In the genomic region with DNA sequence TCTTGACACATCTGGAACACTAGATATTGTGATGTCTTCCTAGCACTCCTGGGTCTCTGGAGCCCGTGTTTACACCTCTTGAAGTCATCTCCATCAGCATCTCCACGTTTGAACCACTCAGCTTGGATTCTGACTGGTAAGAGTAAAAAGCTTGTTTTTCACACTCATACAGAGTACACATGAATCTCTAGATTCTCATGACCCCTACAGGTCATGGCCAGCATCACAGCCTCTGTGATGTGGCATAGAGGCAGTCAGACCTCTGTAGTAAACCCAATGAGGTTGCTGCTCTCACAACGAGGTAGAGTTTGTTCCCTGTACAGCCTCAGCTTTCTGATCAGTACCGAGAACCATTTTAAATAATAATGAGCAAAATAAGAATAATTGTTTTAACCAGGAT, we compare ENCODE assay signal across 12 mouse cellular contexts.
A peak's percentile ranks its signal among the peaks of the same experiment; 100 is the strongest.
DNase-seq lines count a peak whose midpoint lies in the region; ATAC-seq and TF ChIP-seq lines count a peak whose summit lies in the region.
"Had no signal": no experiment of that assay in that cellular context is flagged by ENCODE, and none has a peak within 500 bp of the region (broad histone marks: within the 10 kb centered on the region; RNA-seq: fewer than 3 reads in every experiment).

No protein-coding gene starts in this region.

- WGBS in cerebellum, adult 2 months = 48% methylated on average over 4 of the region's 4 CpGs
- WGBS in neural tube, embryonic 11.5 days = 54% methylated on average over 4 of the region's 4 CpGs
- 57% methylated on average over 4 of the region's 4 CpGs for WGBS in neural tube, embryonic 15.5 days

- H3K27ac ChIP-seq in cerebellum, adult 2 months (ENCODE audit: insufficient read depth, low read length) = no peak overlapping the region
- H3K27ac ChIP-seq in neural tube, embryonic 11.5 days (ENCODE audit: low read depth, low read length) = no peak overlapping the region
- H3K27ac ChIP-seq in neural tube, embryonic 15.5 days (replicated peaks) = no peak overlapping the region
- H3K27ac ChIP-seq: limb, embryonic 12.5 days; stomach, embryonic 15.5 days had no signal

- no peaks in the 10 kb centered on the region for H3K9me3 ChIP-seq in neural tube, embryonic 11.5 days (ENCODE audit: control insufficient read depth, low read length)
- no peaks in the 10 kb centered on the region for H3K9me3 ChIP-seq in neural tube, embryonic 15.5 days (replicated peaks)
- H3K9me3 ChIP-seq: limb, embryonic 12.5 days; stomach, embryonic 15.5 days had no signal

- DNase-seq in cerebellum, postnatal 14 days = peak; percentile 55 to 67
- no peak for DNase-seq in cerebellum, adult 2 months
- peak; percentile 12 for DNase-seq in kidney, adult 9 months
- DNase-seq in kidney, adult 11 months = no peak
- peak; percentile 35 for DNase-seq in neural tube, embryonic 11.5 days (ENCODE audit: low spot score)
- DNase-seq in retina, postnatal 7 days (ENCODE audit: low read depth, low spot score) = peak; percentile 20
- no peak for DNase-seq in adipocyte (ENCODE audit: low spot score)
- DNase-seq: gastrocnemius, postnatal 25 days had no signal

- no peak overlapping the region for H3K9ac ChIP-seq in neural tube, embryonic 11.5 days (ENCODE audit: low read length)
- H3K9ac ChIP-seq in neural tube, embryonic 15.5 days (replicated peaks) = no peak overlapping the region
- H3K9ac ChIP-seq: limb, embryonic 12.5 days; stomach, embryonic 15.5 days had no signal

- no peak for TF ChIP-seq CTCF in cerebellum, adult 2 months (IDR thresholded peaks at IDR 0.05; ENCODE audit: borderline replicate concordance, insufficient read depth, low read depth, low read length)

- H3K4me1 ChIP-seq in cerebellum, adult 2 months (ENCODE audit: control insufficient read depth, insufficient read depth, low read length) = no peaks in the 10 kb centered on the region
- no peaks in the 10 kb centered on the region for H3K4me1 ChIP-seq in neural tube, embryonic 11.5 days (ENCODE audit: control insufficient read depth, insufficient read depth, low read length)
- peaks cover 13% of the 10 kb centered on the region for H3K4me1 ChIP-seq in neural tube, embryonic 15.5 days
- H3K4me1 ChIP-seq: limb, embryonic 12.5 days; stomach, embryonic 15.5 days had no signal

- TF ChIP-seq POLR2A in cerebellum, adult 2 months (IDR thresholded peaks at IDR 0.05; ENCODE audit: borderline replicate concordance, insufficient read depth, low read length) = no peak

- H3K4me2 ChIP-seq in neural tube, embryonic 11.5 days (ENCODE audit: low read depth) = no peak overlapping the region
- H3K4me2 ChIP-seq in neural tube, embryonic 15.5 days = no peak overlapping the region
- H3K4me2 ChIP-seq: limb, embryonic 12.5 days; stomach, embryonic 15.5 days had no signal

- ATAC-seq in neural tube, embryonic 11.5 days (ENCODE audit: insufficient read depth, low FRiP score, low TSS enrichment) = no peak
- no peak for ATAC-seq in neural tube, embryonic 15.5 days (ENCODE audit: low FRiP score)
- ATAC-seq: activated CD4-positive, CD25-positive, alpha-beta regulatory T cell, adult 4 months had no signal

- no peaks in the 10 kb centered on the region for H3K36me3 ChIP-seq in neural tube, embryonic 11.5 days (ENCODE audit: control insufficient read depth, insufficient read depth, low read length)
- H3K36me3 ChIP-seq in neural tube, embryonic 15.5 days = no peaks in the 10 kb centered on the region
- H3K36me3 ChIP-seq: limb, embryonic 12.5 days; stomach, embryonic 15.5 days had no signal

- H3K27me3 ChIP-seq in cerebellum, adult 2 months (ENCODE audit: control insufficient read depth, insufficient read depth, low read length) = no peaks in the 10 kb centered on the region
- H3K27me3 ChIP-seq in neural tube, embryonic 11.5 days (ENCODE audit: control insufficient read depth, insufficient read depth, low read length) = no peaks in the 10 kb centered on the region
- H3K27me3 ChIP-seq in neural tube, embryonic 15.5 days (replicated peaks) = no peaks in the 10 kb centered on the region
- H3K27me3 ChIP-seq: limb, embryonic 12.5 days; stomach, embryonic 15.5 days had no signal

- H3K4me3 ChIP-seq in cerebellum, adult 2 months (replicated peaks; ENCODE audit: insufficient read depth, low read depth, low read length) = no peak overlapping the region
- H3K4me3 ChIP-seq in neural tube, embryonic 11.5 days (ENCODE audit: low read depth, low read length) = no peak overlapping the region
- H3K4me3 ChIP-seq in neural tube, embryonic 15.5 days (replicated peaks) = no peak overlapping the region
- H3K4me3 ChIP-seq: limb, embryonic 12.5 days; stomach, embryonic 15.5 days had no signal

Comparison
In these comparisons a context has a peak if more than half of its experiments do, and no peak if none do; other contexts are left out.
1. DNase-seq: peak in cerebellum, postnatal 14 days (2 of 2), kidney, adult 9 months (single experiment), neural tube, embryonic 11.5 days (single experiment) and retina, postnatal 7 days (single experiment); none in cerebellum, adult 2 months (0 of 2), kidney, adult 11 months (single experiment) and adipocyte (single experiment).